Mouse (Mus musculus): ENCODE measurements around the gene Ppa1. TPM values are rescaled to one million over a fixed set of nuclear protein-coding genes. Genes with fewer than 3 reads are reported as not detected.
A peak's percentile ranks its signal among the peaks of the same experiment; 100 is the strongest.
"Not testable (repeated sequence)": the region's sequence is repeated elsewhere in the genome, so short reads cannot be mapped to it uniquely, and the experiment has no call there.

The Ppa1 gene
- polyA plus RNA-seq, 1 experiment from 2014 or later = 81.4 TPM

DNA sequence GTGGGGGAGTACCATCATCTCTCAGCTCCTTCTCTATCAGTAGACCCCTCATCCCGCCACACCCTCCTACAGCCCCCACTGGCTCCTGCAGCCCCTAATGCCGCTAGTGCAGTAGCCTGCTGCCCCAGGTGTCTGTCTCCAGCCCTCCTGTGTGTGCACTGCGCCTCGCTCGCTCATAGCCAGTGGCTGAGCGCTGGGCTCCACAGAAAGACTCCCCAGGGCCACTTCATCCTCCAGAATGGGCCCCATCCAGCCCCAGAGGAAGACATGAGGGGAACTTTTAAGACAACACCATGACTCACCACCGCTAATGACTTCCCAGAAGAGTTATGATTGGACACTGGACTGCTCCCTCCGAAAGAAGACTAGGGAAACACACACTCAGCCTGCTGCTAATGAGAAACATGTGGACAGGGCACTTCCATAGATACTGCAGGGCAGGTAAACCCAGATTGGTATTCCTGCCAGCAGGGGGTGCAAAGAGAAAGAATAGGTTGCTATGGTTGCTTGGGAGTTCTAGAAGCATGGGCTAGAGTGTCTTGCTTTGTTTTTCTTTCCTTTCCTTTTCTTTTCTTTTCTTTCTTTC, 37.6 kb upstream of the Ppa1 start:
- ATAC-seq (ENCODE audit: insufficient number of reproducible peaks, insufficient read depth, low FRiP score, low read depth) = no peak

DNA sequence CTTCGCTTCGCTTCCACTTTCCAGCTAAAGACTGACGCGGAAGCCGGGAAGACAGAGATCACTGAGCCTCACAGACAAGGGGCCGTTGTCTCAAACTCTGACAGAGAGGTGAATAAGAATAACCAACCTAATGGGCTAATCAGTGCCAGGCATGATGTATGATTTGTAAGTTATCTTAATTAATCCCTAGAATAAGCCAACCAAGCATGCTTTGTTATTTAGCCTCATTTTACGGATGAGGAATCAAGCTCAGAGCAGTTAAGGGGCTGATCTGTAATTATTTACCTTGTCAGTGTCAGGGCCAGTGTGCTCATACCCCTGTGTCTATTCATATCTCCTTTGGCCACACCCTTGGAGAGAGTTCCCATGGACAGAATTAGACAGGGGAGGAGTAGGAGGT, 34.0 kb upstream of the Ppa1 start:
- H3K27me3 ChIP-seq (ENCODE audit: control insufficient read depth, insufficient read depth, low read length) = no peaks in the 10 kb centered on the region
- H3K36me3 ChIP-seq (ENCODE audit: control insufficient read depth, insufficient read depth, low read length) = no peaks in the 10 kb centered on the region
- H3K9me3 ChIP-seq (ENCODE audit: control insufficient read depth, low read length) = no peaks in the 10 kb centered on the region
- no peaks in the 10 kb centered on the region for H3K4me1 ChIP-seq (ENCODE audit: control insufficient read depth in 2 of 2, insufficient read depth in 2 of 2, low read length in 2 of 2)
- H3K4me2 ChIP-seq (ENCODE audit: low read length) = no peak overlapping the region
- WGBS = 85% methylated on average over 7 of the region's 7 CpGs
- ATAC-seq (ENCODE audit: insufficient number of reproducible peaks, insufficient read depth, low FRiP score, low read depth) = no peak
- H3K4me3 ChIP-seq (ENCODE audit: control insufficient read depth in 1 of 2, insufficient read depth in 1 of 2, low read depth in 1 of 2, low read length in 2 of 2) = no peak overlapping the region
- H3K9ac ChIP-seq (ENCODE audit: low read length) = no peak overlapping the region
- H3K27ac ChIP-seq (replicated peaks in 1 of 2; ENCODE audit: control insufficient read depth in 1 of 2, insufficient read depth in 1 of 2, low read depth in 2 of 2, low read length in 2 of 2) = no peak overlapping the region

More for the DNA sequence above, 37.6 kb upstream of the Ppa1 start:
- no peaks in the 10 kb centered on the region for H3K4me1 ChIP-seq (ENCODE audit: control insufficient read depth in 2 of 2, insufficient read depth in 2 of 2, low read length in 2 of 2)
- no peaks in the 10 kb centered on the region; the same call in none of the 2 replicates for H3K27me3 ChIP-seq (ENCODE audit: control insufficient read depth, insufficient read depth, low read length)
- no peaks in the 10 kb centered on the region for H3K9me3 ChIP-seq (ENCODE audit: control insufficient read depth, low read length)
- H3K4me2 ChIP-seq (ENCODE audit: low read length) = no peak overlapping the region
- 75% methylated on average over 8 of the region's 8 CpGs for WGBS
- no peak overlapping the region for H3K27ac ChIP-seq (replicated peaks in 1 of 2; ENCODE audit: control insufficient read depth in 1 of 2, insufficient read depth in 1 of 2, low read depth in 2 of 2, low read length in 2 of 2)
- H3K9ac ChIP-seq (ENCODE audit: low read length) = no peak overlapping the region
- H3K4me3 ChIP-seq (ENCODE audit: control insufficient read depth in 1 of 2, insufficient read depth in 1 of 2, low read depth in 1 of 2, low read length in 2 of 2) = no peak overlapping the region
- H3K36me3 ChIP-seq (ENCODE audit: control insufficient read depth, insufficient read depth, low read length) = no peaks in the 10 kb centered on the region

- WGBS = 77% methylated on average over 2 of the region's 2 CpGs
- no peak overlapping the region for H3K4me2 ChIP-seq (ENCODE audit: low read length)
- peaks cover under 1% of the 10 kb centered on the region; the same call in 1 of the 2 replicates for H3K9me3 ChIP-seq (ENCODE audit: control insufficient read depth, low read length)
- H3K36me3 ChIP-seq (ENCODE audit: control insufficient read depth, insufficient read depth, low read length) = no peaks in the 10 kb centered on the region
- no peak overlapping the region for H3K27ac ChIP-seq (replicated peaks in 1 of 2; ENCODE audit: control insufficient read depth in 1 of 2, insufficient read depth in 1 of 2, low read depth in 2 of 2, low read length in 2 of 2)
- H3K9ac ChIP-seq (ENCODE audit: low read length) = no peak overlapping the region
- ATAC-seq (ENCODE audit: insufficient number of reproducible peaks, insufficient read depth, low FRiP score, low read depth) = no peak
- H3K4me1 ChIP-seq (ENCODE audit: control insufficient read depth in 2 of 2, insufficient read depth in 2 of 2, low read length in 2 of 2) = no peaks in the 10 kb centered on the region
- no peak overlapping the region for H3K4me3 ChIP-seq (ENCODE audit: control insufficient read depth in 1 of 2, insufficient read depth in 1 of 2, low read depth in 1 of 2, low read length in 2 of 2)
- no peaks in the 10 kb centered on the region for H3K27me3 ChIP-seq (ENCODE audit: control insufficient read depth, insufficient read depth, low read length)
Observed at GRCm38 (mm10) chr10:61618528-61618927, 29.8 kb upstream of the Ppa1 start.

GRCm38 (mm10) chr10:61621681-61622080, 26.7 kb upstream of the Ppa1 start:
- Histone ChIP-seq H3K27me3 (ENCODE audit: control insufficient read depth, insufficient read depth, low read length) (peaks cover 15% of the 10 kb centered on the region), H3K36me3 (ENCODE audit: control insufficient read depth, insufficient read depth, low read length) (no peaks in the 10 kb centered on the region), H3K9me3 (ENCODE audit: control insufficient read depth, low read length) (peaks cover 3% of the 10 kb centered on the region; the same call in 1 of the 2 replicates), H3K4me2 (ENCODE audit: low read length) (no peak overlapping the region), H3K27ac (replicated peaks in 1 of 2; ENCODE audit: control insufficient read depth in 1 of 2, insufficient read depth in 1 of 2, low read depth in 2 of 2, low read length in 2 of 2) (no peak overlapping the region), H3K4me3 (ENCODE audit: control insufficient read depth in 1 of 2, insufficient read depth in 1 of 2, low read depth in 1 of 2, low read length in 2 of 2) (no peak overlapping the region), H3K4me1 (ENCODE audit: control insufficient read depth in 2 of 2, insufficient read depth in 2 of 2, low read length in 2 of 2) (peaks cover 12 to 13% of the 10 kb centered on the region in 2 experiments; a peak in 3 of 4 replicates), H3K9ac (ENCODE audit: low read length) (no peak overlapping the region)
- WGBS = 60% methylated on average over 9 of the region's 9 CpGs
- no peak for ATAC-seq (ENCODE audit: insufficient number of reproducible peaks, insufficient read depth, low FRiP score, low read depth)

- H3K27me3 ChIP-seq (ENCODE audit: control insufficient read depth, insufficient read depth, low read length) = peaks cover 15% of the 10 kb centered on the region
- H3K36me3 ChIP-seq (ENCODE audit: control insufficient read depth, insufficient read depth, low read length); H3K4me3 ChIP-seq (ENCODE audit: control insufficient read depth in 1 of 2, insufficient read depth in 1 of 2, low read depth in 1 of 2, low read length in 2 of 2); H3K9ac ChIP-seq (ENCODE audit: low read length); ATAC-seq (ENCODE audit: insufficient number of reproducible peaks, insufficient read depth, low FRiP score, low read depth); H3K4me2 ChIP-seq (ENCODE audit: low read length); H3K27ac ChIP-seq (replicated peaks in 1 of 2; ENCODE audit: control insufficient read depth in 1 of 2, insufficient read depth in 1 of 2, low read depth in 2 of 2, low read length in 2 of 2); H3K9me3 ChIP-seq (ENCODE audit: control insufficient read depth, low read length): not testable (repeated sequence)
- 68% methylated on average over 3 of the region's 3 CpGs for WGBS
- H3K4me1 ChIP-seq (ENCODE audit: control insufficient read depth in 2 of 2, insufficient read depth in 2 of 2, low read length in 2 of 2) = peaks cover 27 to 28% of the 10 kb centered on the region in 2 experiments
Observed at GRCm38 (mm10) chr10:61623874-61624273, 24.5 kb upstream of the Ppa1 start.

DNA sequence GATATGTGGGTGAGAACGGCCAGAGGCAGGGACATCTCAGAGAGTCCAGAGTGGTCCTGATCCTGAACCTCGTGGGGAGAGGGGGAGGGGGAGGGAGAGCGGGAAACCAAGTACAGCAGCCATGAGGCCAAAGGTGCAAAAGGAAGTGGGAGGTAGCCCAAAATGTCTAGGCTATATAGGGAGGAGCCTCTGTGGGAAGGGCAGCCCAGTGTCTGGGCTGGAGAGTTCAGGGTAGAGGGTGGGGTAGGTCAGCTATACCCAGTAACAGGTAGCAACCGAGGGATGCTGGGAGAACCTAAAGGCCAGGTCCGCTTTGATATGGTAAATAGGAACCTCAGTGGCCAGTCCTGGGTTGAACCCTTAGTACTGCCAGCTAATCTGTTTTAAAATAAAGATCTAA, 23.6 kb upstream of the Ppa1 start:
- H3K9ac ChIP-seq (ENCODE audit: low read length) = no peak overlapping the region
- H3K9me3 ChIP-seq (ENCODE audit: control insufficient read depth, low read length) = peaks cover 3% of the 10 kb centered on the region; the same call in 1 of the 2 replicates
- no peak overlapping the region for H3K27ac ChIP-seq (replicated peaks in 1 of 2; ENCODE audit: control insufficient read depth in 1 of 2, insufficient read depth in 1 of 2, low read depth in 2 of 2, low read length in 2 of 2)
- no peak overlapping the region for H3K4me3 ChIP-seq (ENCODE audit: control insufficient read depth in 1 of 2, insufficient read depth in 1 of 2, low read depth in 1 of 2, low read length in 2 of 2)
- no peaks in the 10 kb centered on the region for H3K36me3 ChIP-seq (ENCODE audit: control insufficient read depth, insufficient read depth, low read length)
- H3K4me2 ChIP-seq (ENCODE audit: low read length) = peak overlapping the region; percentile 72
- WGBS = 39% methylated on average over 5 of the region's 5 CpGs
- H3K27me3 ChIP-seq (ENCODE audit: control insufficient read depth, insufficient read depth, low read length) = peaks cover 15% of the 10 kb centered on the region
- H3K4me1 ChIP-seq (ENCODE audit: control insufficient read depth in 2 of 2, insufficient read depth in 2 of 2, low read length in 2 of 2) = peaks cover 27 to 28% of the 10 kb centered on the region in 2 experiments
- ATAC-seq (ENCODE audit: insufficient number of reproducible peaks, insufficient read depth, low FRiP score, low read depth) = no peak

GRCm38 (mm10) chr10:61625381-61626257, 22.7 kb upstream of the Ppa1 start:
- no peak for ATAC-seq (ENCODE audit: insufficient number of reproducible peaks, insufficient read depth, low FRiP score, low read depth)
- H3K27me3 ChIP-seq (ENCODE audit: control insufficient read depth, insufficient read depth, low read length) = peaks cover 15% of the 10 kb centered on the region
- no peak overlapping the region for H3K27ac ChIP-seq (replicated peaks in 1 of 2; ENCODE audit: control insufficient read depth in 1 of 2, insufficient read depth in 1 of 2, low read depth in 2 of 2, low read length in 2 of 2)
- WGBS = 4% methylated on average over 71 of the region's 74 CpGs
- peak overlapping the region; percentile 38 to 41 for H3K4me3 ChIP-seq (ENCODE audit: control insufficient read depth in 1 of 2, insufficient read depth in 1 of 2, low read depth in 1 of 2, low read length in 2 of 2)
- peaks cover 27 to 28% of the 10 kb centered on the region in 2 experiments for H3K4me1 ChIP-seq (ENCODE audit: control insufficient read depth in 2 of 2, insufficient read depth in 2 of 2, low read length in 2 of 2)
- H3K9me3 ChIP-seq (ENCODE audit: control insufficient read depth, low read length) = peaks cover 3% of the 10 kb centered on the region; the same call in 1 of the 2 replicates
- peak overlapping the region; percentile 72 for H3K4me2 ChIP-seq (ENCODE audit: low read length)
- H3K36me3 ChIP-seq (ENCODE audit: control insufficient read depth, insufficient read depth, low read length) = no peaks in the 10 kb centered on the region
- peak overlapping the region; percentile 50 for H3K9ac ChIP-seq (ENCODE audit: low read length)
